Mouse (Mus musculus): ENCODE measurements around the gene Olfr157.

DNA sequence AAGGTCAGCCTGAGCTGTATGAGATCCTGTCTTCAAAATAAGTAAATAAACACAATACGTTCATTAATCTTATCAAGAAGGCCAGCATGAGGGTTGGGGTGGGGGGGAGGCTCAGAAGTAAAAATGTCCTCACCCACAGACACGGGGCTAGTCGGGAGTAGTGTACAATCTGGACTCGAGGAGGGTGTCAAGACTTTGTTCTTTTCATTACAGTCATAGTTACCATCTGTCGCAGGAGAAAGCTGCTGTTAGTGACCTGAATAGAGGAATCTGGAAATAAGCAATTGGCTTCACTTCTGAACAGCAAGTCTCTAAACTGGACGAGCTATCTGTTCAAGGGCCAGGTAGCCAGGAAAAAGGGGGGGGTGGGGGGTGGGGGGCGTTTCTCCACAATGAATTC lies 34.5 kb upstream of the Olfr157 start:
- TF ChIP-seq CTCF (IDR thresholded peaks at IDR 0.05; ENCODE audit: borderline replicate concordance, extremely low read depth, insufficient read depth, insufficient read length) (no peak), POLR2A (IDR thresholded peaks at IDR 0.05; ENCODE audit: borderline replicate concordance, extremely low read depth, insufficient read depth, insufficient read length, poor library complexity, severe bottlenecking) (no peak)
